Mouse (Mus musculus) midbrain, postnatal 0 days (tissue): ENCODE results near the gene B430305J03Rik. TPM values are rescaled to one million over a fixed set of nuclear protein-coding genes. Genes with fewer than 3 reads are reported as not detected.

Experiments used
- ATAC-seq: fragments of 200-750 bp; cut with Nextera tagmentation; 2 replicates; pipeline ENCODE4 v1.8.0; 2017; ENCODE audit warnings: moderate number of reproducible peaks, mild to moderate bottlenecking, moderate TSS enrichment, moderate library complexity; ENCODE audit not compliant: low FRiP score
- DNase-seq: peaks from one replicate; pipeline ENCODE4 v3.0.0-alpha.2; 2015; ENCODE audit warnings: low spot score
- H3K27ac ChIP-seq: fragments of 300-500 bp; sonication (generic); 2 replicates; pipeline ENCODE4 v1.5.1; 2014; ENCODE audit warnings: low read depth, mild to moderate bottlenecking, low read length, mixed read lengths
- H3K27me3 ChIP-seq: fragments of 300-500 bp; sonication (generic); 2 replicates; pipeline ENCODE4 v1.6.1; 2014; ENCODE audit warnings: low read length, control low read depth, mixed read lengths; ENCODE audit not compliant: insufficient read depth
- H3K36me3 ChIP-seq: fragments of 300-500 bp; sonication (generic); 2 replicates; pipeline ENCODE4 v1.6.1; 2014; ENCODE audit warnings: low read length, control low read depth, mixed read lengths; ENCODE audit not compliant: insufficient read depth
- H3K4me1 ChIP-seq: fragments of 300-500 bp; sonication (generic); 2 replicates; pipeline ENCODE4 v1.6.1; 2014; ENCODE audit warnings: mild to moderate bottlenecking, control low read depth, antibody characterized with exemption, low read length, mixed read lengths; ENCODE audit not compliant: insufficient read depth
- H3K4me2 ChIP-seq: fragments of 300-500 bp; sonication (generic); 2 replicates; pipeline ENCODE4 v1.6.1; 2014; ENCODE audit warnings: low read depth, mild to moderate bottlenecking, low read length, mixed read lengths; ENCODE audit not compliant: poor library complexity, severe bottlenecking
- H3K4me3 ChIP-seq: fragments of 300-500 bp; sonication (generic); 2 replicates; pipeline ENCODE4 v1.5.1; 2014; ENCODE audit warnings: low read depth, mild to moderate bottlenecking, low read length, moderate library complexity
- H3K9ac ChIP-seq: fragments of 300-500 bp; sonication (generic); replicated peaks from 2 replicates; pipeline ENCODE4 v1.6.1; 2014; ENCODE audit warnings: mild to moderate bottlenecking, low read length, moderate library complexity, mixed read lengths; ENCODE audit not compliant: poor library complexity, severe bottlenecking
- H3K9me3 ChIP-seq: fragments of 300-500 bp; sonication (generic); 2 replicates; pipeline ENCODE4 v1.6.1; 2016; ENCODE audit warnings: low read length, control low read depth
- CTCF ChIP-seq: IDR thresholded peaks from 2 replicates; pipeline ENCODE4 v1.5.1; 2016; ENCODE audit warnings: antibody characterized with exemption, mild to moderate bottlenecking
- WGBS: fragments of 180-500 bp; shearing (Covaris S2); extraction: QIAGEN DNeasy Blood & Tissue Kit; methylation state at CpG from one replicate; pipeline ENCODE4 v1.1.7; 2014; 5-methylcytosine and 5-hydroxymethylcytosine counted together
- polyA plus RNA-seq: library from polyadenylated mRNA; unstranded; fragments of >200 nt; fragmentation: Nextera tagmentation; extraction: Ambion mirVana; gene quantifications from 2 replicates; pipeline ENCODE4 v1.2.1, GENCODE M21; 2015
- total RNA-seq: library from RNA; depleted of rRNA; stranded (reverse); fragments of >200 nt; gene quantifications from 2 replicates; pipeline ENCODE4 v1.2.3, GENCODE M21; 2014; rRNA removed

The B430305J03Rik gene
- total and polyA plus RNA-seq, 2 experiments from 2014 or later = 1.8 TPM; not detected in 1

- no peaks in the 10 kb centered on the region for H3K9me3 ChIP-seq
- no peak for ATAC-seq
- DNase-seq = no peak
- H3K9ac ChIP-seq = no peak overlapping the region
- H3K4me2 ChIP-seq = no peak overlapping the region
- H3K4me3 ChIP-seq = no peak overlapping the region
- TF ChIP-seq CTCF = no peak
- H3K27ac ChIP-seq = no peak overlapping the region
- WGBS = 74% methylated on average over 2 of the region's 2 CpGs
- no peaks in the 10 kb centered on the region for H3K27me3 ChIP-seq
- no peaks in the 10 kb centered on the region for H3K36me3 ChIP-seq
- H3K4me1 ChIP-seq = no peaks in the 10 kb centered on the region; the same call in 1 of the 2 replicates
Measured at GRCm38 (mm10) chr3:61320031-61320430, 45.7 kb downstream of the B430305J03Rik start.

GRCm38 (mm10) chr3:61315002-61315401 is 50.7 kb downstream of the B430305J03Rik start:
- no peak for TF ChIP-seq CTCF
- Histone ChIP-seq H3K4me1 (no peaks in the 10 kb centered on the region), H3K36me3 (no peaks in the 10 kb centered on the region), H3K4me3 (no peak overlapping the region), H3K27me3 (no peaks in the 10 kb centered on the region), H3K4me2 (no peak overlapping the region), H3K27ac (no peak overlapping the region), H3K9me3 (no peaks in the 10 kb centered on the region), H3K9ac (no peak overlapping the region)
- DNase-seq (no peak), ATAC-seq (no peak)
- 75% methylated on average over 2 of the region's 2 CpGs for whole genome bisulfite sequencing

Other genes starting within 250 kb of the B430305J03Rik start
- 7.6 and 12.0 TPM in 2 replicates for gene Rap2b, start 4.3 kb downstream of the B430305J03Rik start, total RNA-seq
- 14.9 and 16.8 TPM in 2 replicates for gene Rap2b, start 4.3 kb downstream of the B430305J03Rik start, polyA plus RNA-seq